Mouse (Mus musculus): ENCODE results near the gene Ifna7.

Gene Ifna7

DNA sequence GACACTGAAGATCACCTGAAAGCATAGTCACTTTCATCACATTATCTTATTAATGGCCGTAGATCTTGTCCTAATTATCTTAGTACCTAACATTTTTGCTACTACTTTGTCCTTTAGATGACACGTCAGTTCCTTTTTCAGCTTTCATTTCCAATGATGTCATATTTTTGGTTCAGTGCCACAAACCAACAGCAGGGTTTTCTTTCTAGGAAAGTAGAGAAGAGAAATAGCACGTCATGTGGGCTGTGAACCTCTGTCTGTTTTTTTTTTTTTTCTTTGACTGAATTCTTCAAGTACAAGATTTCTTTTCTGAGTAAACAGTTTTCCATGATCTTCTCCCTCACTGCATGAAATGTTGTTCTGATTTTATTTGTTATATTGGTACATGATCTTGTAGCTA, 24.0 kb downstream of the Ifna7 start:
- no peak for DNase-seq (ENCODE audit: low spot score in 2 of 2)

- DNase-seq (ENCODE audit: low spot score in 2 of 2): no peak
Measured at GRCm38 (mm10) chr4:88841438-88841911, 25.4 kb downstream of the Ifna7 start, which contains the start of gene Ifna4. TSS of gene Ifna4 (plus strand) at chr4:88841861.

DNA sequence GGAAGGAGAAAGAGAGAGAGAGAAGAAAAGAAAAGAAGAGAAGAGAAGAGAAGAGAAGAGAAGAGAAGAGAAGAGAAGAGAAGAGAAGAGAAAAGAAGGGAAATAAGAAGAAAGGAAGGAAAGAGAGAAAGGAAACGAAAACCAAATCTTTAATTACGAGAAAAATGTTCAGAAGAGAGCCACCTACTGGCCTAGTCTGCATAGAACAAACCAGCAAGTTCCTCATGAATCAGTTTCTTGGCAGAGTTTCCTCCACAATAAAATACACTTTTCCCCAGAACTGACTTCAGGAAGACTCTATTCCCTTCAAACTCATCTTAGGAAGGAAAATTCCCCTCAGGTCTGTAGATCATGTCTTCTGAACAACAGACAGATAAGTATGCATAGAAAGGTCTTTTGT, 29.3 kb downstream of the Ifna7 start:
- DNase-seq (ENCODE audit: low spot score in 2 of 2): no peak

GRCm38 (mm10) chr4:88849698-88850097, 33.7 kb downstream of the Ifna7 start, which contains the start of gene Ifna1:
TSS of gene Ifna1 (plus strand) at chr4:88850087.
- no peak for DNase-seq (ENCODE audit: low spot score in 2 of 2)

DNA sequence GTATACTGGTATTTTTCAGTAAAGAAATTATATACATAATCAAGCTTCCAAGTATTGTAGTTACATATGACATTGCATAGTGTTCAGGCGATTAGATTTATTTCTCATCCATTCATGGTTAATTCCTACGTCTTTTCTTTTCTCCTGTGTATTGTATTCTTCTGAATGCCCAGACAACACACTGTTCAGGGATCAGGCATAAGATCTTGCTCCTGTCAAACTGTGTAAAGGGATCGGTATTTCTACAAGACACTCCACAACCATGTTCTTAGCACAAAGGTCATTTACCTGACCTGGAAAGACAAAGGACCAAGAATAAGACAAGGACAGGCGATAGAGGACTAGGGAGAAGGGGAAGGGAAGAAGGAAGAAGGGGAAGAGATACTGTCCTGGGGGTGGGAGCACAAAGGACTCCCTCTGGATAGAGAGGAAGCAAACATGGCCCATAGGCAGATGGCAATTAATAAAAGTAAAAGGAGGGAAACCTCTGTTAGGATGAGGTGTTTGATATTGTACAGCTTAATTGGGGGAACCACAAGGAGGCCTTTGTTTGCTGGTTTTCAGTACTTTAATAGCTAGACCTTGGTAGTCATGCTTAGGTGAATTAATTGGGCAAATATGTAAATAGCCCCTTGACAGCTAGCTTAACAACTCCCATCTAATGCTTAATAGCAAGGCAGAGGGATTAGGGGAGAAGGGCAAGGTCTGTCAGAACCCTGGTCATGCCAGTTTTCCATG, 35.2 kb downstream of the Ifna7 start:
- no peak for DNase-seq (ENCODE audit: low spot score in 2 of 2)

- DNase-seq (ENCODE audit: low spot score in 2 of 2): no peak
Measured at GRCm38 (mm10) chr4:88859214-88859613, 43.2 kb downstream of the Ifna7 start.

GRCm38 (mm10) chr4:88863309-88863708, 47.3 kb downstream of the Ifna7 start:
- DNase-seq (ENCODE audit: low spot score in 2 of 2): no peak

GRCm38 (mm10) chr4:88864599-88864998, 48.6 kb downstream of the Ifna7 start:
- DNase-seq (ENCODE audit: low spot score in 2 of 2): peak in 1 of 2 experiments; percentile 16

GRCm38 (mm10) chr4:88865011-88865569, 49.1 kb downstream of the Ifna7 start:
- no peak for DNase-seq (ENCODE audit: low spot score in 2 of 2)

Measured in heart, adult 9 months (tissue).